Mouse (Mus musculus): ENCODE results near the gene Grik5. TPM values are rescaled to one million over a fixed set of nuclear protein-coding genes. Genes with fewer than 3 reads are reported as not detected.

Gene Grik5
- polyA plus RNA-seq, 1 experiment from 2014 or later, result 1.5 TPM

DNA sequence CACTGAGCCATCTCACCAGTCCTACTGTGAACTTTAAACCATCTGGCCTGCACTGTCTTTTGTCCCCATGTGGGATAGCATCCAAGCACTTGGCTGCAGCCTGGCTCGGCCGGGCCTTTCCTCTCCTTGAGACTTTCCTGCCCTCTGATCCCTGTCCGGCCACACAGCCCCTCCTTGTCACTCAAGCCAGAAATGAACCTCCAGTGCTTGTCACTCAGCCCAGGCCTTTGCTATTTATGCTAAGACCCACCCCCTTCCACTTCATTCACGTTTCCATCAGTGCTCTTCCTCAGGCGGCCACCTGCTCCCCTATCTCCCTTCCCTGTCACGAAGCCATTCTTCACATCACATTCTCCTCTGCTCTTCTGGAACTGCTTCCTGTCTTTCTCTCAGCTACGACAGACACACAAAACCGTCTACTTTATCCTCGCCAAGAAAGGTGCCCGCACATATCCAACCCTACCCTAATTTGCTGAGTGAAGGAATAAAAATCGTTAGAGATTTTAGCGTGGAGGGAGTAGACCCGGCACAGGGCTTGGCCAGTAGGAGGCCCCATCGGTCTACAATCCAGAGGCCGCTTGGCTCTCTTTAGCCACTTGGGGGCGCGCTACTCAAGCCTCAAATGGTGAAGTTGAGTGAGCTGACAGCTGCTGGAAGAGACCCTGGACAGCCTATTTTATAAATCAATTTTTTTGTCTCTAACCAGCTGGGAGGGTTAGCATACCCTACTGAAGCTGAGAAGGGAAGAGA, 33.4 kb upstream of the Grik5 start:
- 24% methylated on average over 17 of the region's 17 CpGs for WGBS
- Histone ChIP-seq H3K4me2 (ENCODE audit: low read depth, low read length) (no peak overlapping the region), H3K9me3 (ENCODE audit: control insufficient read depth, low read length) (no peaks in the 10 kb centered on the region), H3K27me3 (replicated peaks; ENCODE audit: control insufficient read depth, insufficient read depth, low read length) (no peaks in the 10 kb centered on the region), H3K4me3 (ENCODE audit: low read length) (no peak overlapping the region), H3K9ac (ENCODE audit: low read depth, low read length) (no peak overlapping the region), H3K36me3 (ENCODE audit: control insufficient read depth, insufficient read depth, low read length) (no peaks in the 10 kb centered on the region), H3K4me1 (ENCODE audit: control insufficient read depth, insufficient read depth, low read length) (no peaks in the 10 kb centered on the region), H3K27ac (ENCODE audit: low read length) (no peak overlapping the region)
- no peak for ATAC-seq

DNA sequence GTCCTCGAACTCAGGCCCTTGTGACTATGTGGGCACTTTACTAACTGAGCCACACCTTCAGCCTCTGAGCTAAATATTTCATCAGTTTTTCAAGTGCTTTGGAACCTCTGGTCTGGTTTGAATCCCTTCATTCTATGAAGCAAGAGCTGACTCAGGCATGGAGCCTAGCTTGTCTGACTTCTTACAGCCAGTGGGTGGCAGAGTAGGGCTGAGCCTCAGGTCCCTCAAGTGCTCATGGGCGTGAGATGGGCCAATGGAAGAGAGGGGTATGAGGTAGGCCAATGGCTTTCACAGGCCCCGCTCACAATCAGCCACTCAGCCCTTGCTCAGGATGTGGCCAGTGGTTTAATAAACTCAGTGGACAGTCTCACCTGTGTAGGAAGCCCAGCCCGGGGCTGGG, 27.4 kb upstream of the Grik5 start:
- Histone ChIP-seq H3K4me2 (ENCODE audit: low read depth, low read length) (no peak overlapping the region), H3K27me3 (replicated peaks; ENCODE audit: control insufficient read depth, insufficient read depth, low read length) (no peaks in the 10 kb centered on the region; the same call in 1 of the 2 replicates), H3K36me3 (ENCODE audit: control insufficient read depth, insufficient read depth, low read length) (no peaks in the 10 kb centered on the region), H3K4me1 (ENCODE audit: control insufficient read depth, insufficient read depth, low read length) (no peaks in the 10 kb centered on the region), H3K27ac (ENCODE audit: low read length) (no peak overlapping the region), H3K9ac (ENCODE audit: low read depth, low read length) (no peak overlapping the region), H3K9me3 (ENCODE audit: control insufficient read depth, low read length) (no peaks in the 10 kb centered on the region), H3K4me3 (ENCODE audit: low read length) (no peak overlapping the region)
- WGBS, result 47% methylated on average over 4 of the region's 4 CpGs
- no peak for ATAC-seq

GRCm38 (mm10) chr7:25098169-25098568, 26.0 kb upstream of the Grik5 start:
- H3K27ac ChIP-seq (ENCODE audit: low read length), result no peak overlapping the region
- H3K9ac ChIP-seq (ENCODE audit: low read depth, low read length), result no peak overlapping the region
- H3K4me2 ChIP-seq (ENCODE audit: low read depth, low read length), result no peak overlapping the region
- WGBS, result 68% methylated on average over 3 of the region's 3 CpGs
- H3K27me3 ChIP-seq (replicated peaks; ENCODE audit: control insufficient read depth, insufficient read depth, low read length), result no peaks in the 10 kb centered on the region; the same call in 1 of the 2 replicates
- no peak for ATAC-seq
- no peak overlapping the region for H3K4me3 ChIP-seq (ENCODE audit: low read length)
- no peaks in the 10 kb centered on the region for H3K36me3 ChIP-seq (ENCODE audit: control insufficient read depth, insufficient read depth, low read length)
- H3K4me1 ChIP-seq (ENCODE audit: control insufficient read depth, insufficient read depth, low read length), result no peaks in the 10 kb centered on the region
- H3K9me3 ChIP-seq (ENCODE audit: control insufficient read depth, low read length), result no peaks in the 10 kb centered on the region

DNA sequence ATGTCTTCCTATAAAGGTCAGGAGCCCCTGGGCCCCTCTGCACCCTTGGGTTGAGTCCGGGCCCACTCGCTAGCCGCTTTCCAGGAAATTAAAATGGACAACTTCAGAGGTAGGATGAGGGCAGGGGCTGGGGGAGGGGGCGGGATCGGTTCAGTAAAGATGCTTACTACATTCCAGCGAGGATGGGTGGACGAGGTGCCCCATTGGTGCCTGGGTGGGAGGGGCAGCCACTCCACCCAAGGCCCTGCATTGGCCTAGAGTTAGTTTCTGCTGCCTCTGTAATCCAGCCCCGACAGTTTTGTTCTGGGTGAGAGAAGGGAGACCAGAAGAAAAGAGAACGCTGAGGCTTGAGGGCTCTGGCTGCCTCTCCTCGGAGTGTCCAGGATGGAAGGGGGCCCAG, 17.7 kb upstream of the Grik5 start:
- Histone ChIP-seq H3K9ac (ENCODE audit: low read depth, low read length) (no peak overlapping the region), H3K36me3 (ENCODE audit: control insufficient read depth, insufficient read depth, low read length) (no peaks in the 10 kb centered on the region), H3K4me1 (ENCODE audit: control insufficient read depth, insufficient read depth, low read length) (peaks cover 4% of the 10 kb centered on the region; the same call in 1 of the 2 replicates), H3K4me2 (ENCODE audit: low read depth, low read length) (no peak overlapping the region), H3K27me3 (replicated peaks; ENCODE audit: control insufficient read depth, insufficient read depth, low read length) (no peaks in the 10 kb centered on the region), H3K4me3 (ENCODE audit: low read length) (no peak overlapping the region), H3K9me3 (ENCODE audit: control insufficient read depth, low read length) (no peaks in the 10 kb centered on the region), H3K27ac (ENCODE audit: low read length) (no peak overlapping the region)
- no peak for ATAC-seq
- WGBS, result 37% methylated on average over 10 of the region's 10 CpGs

GRCm38 (mm10) chr7:25088968-25089367, 16.8 kb upstream of the Grik5 start:
- Histone ChIP-seq H3K9ac (ENCODE audit: low read depth, low read length) (0 out of 2 replicates have a peak overlapping the region, but pooled peaks have one; percentile 9), H3K36me3 (ENCODE audit: control insufficient read depth, insufficient read depth, low read length) (peaks cover under 1% of the 10 kb centered on the region; the same call in 1 of the 2 replicates), H3K27me3 (replicated peaks; ENCODE audit: control insufficient read depth, insufficient read depth, low read length) (no peaks in the 10 kb centered on the region), H3K4me3 (ENCODE audit: low read length) (no peak overlapping the region), H3K4me1 (ENCODE audit: control insufficient read depth, insufficient read depth, low read length) (peaks cover 8% of the 10 kb centered on the region; the same call in 1 of the 2 replicates), H3K4me2 (ENCODE audit: low read depth, low read length) (no peak overlapping the region), H3K27ac (ENCODE audit: low read length) (no peak overlapping the region), H3K9me3 (ENCODE audit: control insufficient read depth, low read length) (no peaks in the 10 kb centered on the region)
- no peak for ATAC-seq
- WGBS, result 22% methylated on average over 11 of the region's 11 CpGs

DNA sequence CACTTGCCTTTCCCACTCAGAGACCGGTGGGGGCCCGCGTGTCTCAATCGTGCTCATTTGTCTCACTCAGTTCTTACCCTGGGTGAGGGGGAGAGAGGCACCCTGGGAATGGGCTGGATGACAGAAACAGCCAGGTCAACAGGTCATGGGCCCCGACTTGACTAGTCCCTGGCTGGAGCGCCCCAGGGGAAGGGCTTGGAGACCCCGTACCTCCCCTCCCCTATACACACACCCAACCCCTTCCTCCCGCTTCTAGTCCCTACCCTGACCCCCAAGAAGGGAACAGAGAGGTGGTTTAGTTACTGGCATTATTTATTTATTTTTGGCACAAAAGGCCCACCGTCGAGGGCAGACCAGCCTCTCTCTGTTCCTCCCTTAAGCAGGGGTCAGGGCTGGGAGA, 16.4 kb upstream of the Grik5 start:
- WGBS, result 19% methylated on average over 10 of the region's 10 CpGs
- peaks cover 4% of the 10 kb centered on the region; the same call in 1 of the 2 replicates for H3K36me3 ChIP-seq (ENCODE audit: control insufficient read depth, insufficient read depth, low read length)
- H3K27ac ChIP-seq (ENCODE audit: low read length), result no peak overlapping the region
- no peaks in the 10 kb centered on the region for H3K27me3 ChIP-seq (replicated peaks; ENCODE audit: control insufficient read depth, insufficient read depth, low read length)
- no peaks in the 10 kb centered on the region for H3K9me3 ChIP-seq (ENCODE audit: control insufficient read depth, low read length)
- H3K4me3 ChIP-seq (ENCODE audit: low read length), result no peak overlapping the region
- ATAC-seq, result no peak
- peaks cover 8% of the 10 kb centered on the region; the same call in 1 of the 2 replicates for H3K4me1 ChIP-seq (ENCODE audit: control insufficient read depth, insufficient read depth, low read length)
- no peak overlapping the region for H3K4me2 ChIP-seq (ENCODE audit: low read depth, low read length)
- 0 out of 2 replicates have a peak overlapping the region, but pooled peaks have one; percentile 9 for H3K9ac ChIP-seq (ENCODE audit: low read depth, low read length)

- H3K9me3 ChIP-seq (ENCODE audit: control insufficient read depth, low read length), result no peaks in the 10 kb centered on the region
- H3K27me3 ChIP-seq (replicated peaks; ENCODE audit: control insufficient read depth, insufficient read depth, low read length), result no peaks in the 10 kb centered on the region
- H3K9ac ChIP-seq (ENCODE audit: low read depth, low read length), result no peak overlapping the region
- H3K4me3 ChIP-seq (ENCODE audit: low read length), result no peak overlapping the region
- no peak overlapping the region for H3K27ac ChIP-seq (ENCODE audit: low read length)
- no peak for ATAC-seq
- 70% methylated on average over 5 of the region's 5 CpGs for WGBS
- H3K36me3 ChIP-seq (ENCODE audit: control insufficient read depth, insufficient read depth, low read length), result peaks cover 5% of the 10 kb centered on the region; the same call in 1 of the 2 replicates
- no peak overlapping the region for H3K4me2 ChIP-seq (ENCODE audit: low read depth, low read length)
- peaks cover 8% of the 10 kb centered on the region; the same call in 1 of the 2 replicates for H3K4me1 ChIP-seq (ENCODE audit: control insufficient read depth, insufficient read depth, low read length)
Observed at GRCm38 (mm10) chr7:25087972-25088371, 15.8 kb upstream of the Grik5 start.

DNA sequence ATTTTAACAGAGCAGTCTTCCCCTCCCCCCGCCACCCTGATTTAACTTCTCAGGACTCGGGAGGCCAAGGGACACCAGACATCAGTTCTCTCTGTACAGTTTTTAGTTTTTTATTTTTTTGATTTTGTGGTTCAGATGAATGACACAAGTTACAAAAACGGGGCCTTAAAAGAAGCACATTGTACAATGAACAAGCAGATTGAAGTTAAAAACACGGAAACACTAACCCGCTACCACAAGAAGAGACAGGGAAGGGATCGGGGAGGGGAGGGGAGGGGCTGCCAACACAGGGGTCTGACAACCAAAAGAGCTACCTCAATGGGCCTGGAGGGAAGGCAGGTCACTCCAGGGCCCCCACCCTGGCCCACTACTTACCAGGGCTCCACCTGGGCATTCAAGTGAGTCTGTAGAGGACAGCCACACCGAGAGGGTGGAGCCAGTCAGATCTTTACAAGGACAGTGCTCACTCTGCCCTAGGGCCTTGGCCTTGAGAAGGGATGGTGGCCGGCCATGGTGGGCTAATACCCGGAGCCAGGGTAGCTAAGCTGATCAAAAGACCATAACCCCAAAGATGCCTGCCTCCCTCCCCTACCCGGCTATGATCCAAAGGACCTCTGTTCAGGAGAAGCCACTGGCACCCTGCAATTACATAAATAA, 15.2 kb upstream of the Grik5 start:
- Histone ChIP-seq H3K9ac (ENCODE audit: low read depth, low read length) (no peak overlapping the region), H3K9me3 (ENCODE audit: control insufficient read depth, low read length) (no peaks in the 10 kb centered on the region), H3K4me2 (ENCODE audit: low read depth, low read length) (no peak overlapping the region), H3K4me1 (ENCODE audit: control insufficient read depth, insufficient read depth, low read length) (peaks cover 8% of the 10 kb centered on the region; the same call in 1 of the 2 replicates), H3K4me3 (ENCODE audit: low read length) (no peak overlapping the region), H3K27ac (ENCODE audit: low read length) (no peak overlapping the region), H3K27me3 (replicated peaks; ENCODE audit: control insufficient read depth, insufficient read depth, low read length) (no peaks in the 10 kb centered on the region), H3K36me3 (ENCODE audit: control insufficient read depth, insufficient read depth, low read length) (peaks cover 11% of the 10 kb centered on the region; the same call in 1 of the 2 replicates)
- 68% methylated on average over 10 of the region's 10 CpGs for WGBS
- no peak for ATAC-seq

DNA sequence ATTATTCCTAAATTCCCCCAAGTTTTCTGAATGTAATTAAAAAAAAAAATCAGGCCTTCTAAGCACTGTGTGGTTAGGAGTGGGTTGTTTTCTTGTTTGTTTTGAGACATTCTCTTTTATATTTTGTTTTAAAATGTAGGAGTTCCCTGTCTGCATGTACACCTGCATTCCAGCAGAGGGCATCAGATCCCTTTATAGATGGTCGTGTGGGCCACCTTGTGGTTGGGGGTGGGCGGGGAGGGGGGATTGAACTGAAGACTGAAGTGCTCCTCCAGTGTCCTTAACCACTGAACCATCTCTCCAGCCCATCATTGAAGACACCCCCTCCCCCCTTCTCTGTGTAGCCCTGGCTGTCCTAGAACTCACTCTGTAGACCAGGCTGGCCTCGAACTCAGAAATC, 14.5 kb upstream of the Grik5 start:
- WGBS, result 47% methylated on average over 3 of the region's 3 CpGs
- Histone ChIP-seq H3K27ac (ENCODE audit: low read length) (no peak overlapping the region), H3K4me1 (ENCODE audit: control insufficient read depth, insufficient read depth, low read length) (peaks cover 8% of the 10 kb centered on the region; the same call in 1 of the 2 replicates), H3K4me2 (ENCODE audit: low read depth, low read length) (no peak overlapping the region), H3K27me3 (replicated peaks; ENCODE audit: control insufficient read depth, insufficient read depth, low read length) (no peaks in the 10 kb centered on the region), H3K9me3 (ENCODE audit: control insufficient read depth, low read length) (no peaks in the 10 kb centered on the region), H3K4me3 (ENCODE audit: low read length) (no peak overlapping the region), H3K36me3 (ENCODE audit: control insufficient read depth, insufficient read depth, low read length) (peaks cover 18% of the 10 kb centered on the region; the same call in 1 of the 2 replicates), H3K9ac (ENCODE audit: low read depth, low read length) (no peak overlapping the region)
- no peak for ATAC-seq
